Mouse (Mus musculus) liver, adult (tissue): ENCODE data around the gene Abcc4.

Experiments
- GATA4 ChIP-seq: IDR thresholded peaks from 2 replicates; pipeline ENCODE4 v1.6.1; 2014; ENCODE audit warnings: mild to moderate bottlenecking, low read length; ENCODE audit not compliant: insufficient replicate concordance

Abcc4 gene

GRCm38 (mm10) chr14:118705808-118706731 lies at the start of gene Abcc4:
Abcc4 (minus strand) TSS chr14:118706219.
- TF ChIP-seq GATA4 = no peak

GRCm38 (mm10) chr14:118751193-118751753 lies 45.3 kb upstream of the Abcc4 start:
- no peak for TF ChIP-seq GATA4

- no peak for TF ChIP-seq GATA4
Observed at GRCm38 (mm10) chr14:118750505-118751192, 44.6 kb upstream of the Abcc4 start.

GRCm38 (mm10) chr14:118749715-118750114 lies 43.7 kb upstream of the Abcc4 start:
- TF ChIP-seq GATA4 = no peak

- TF ChIP-seq GATA4 = no peak
Observed at GRCm38 (mm10) chr14:118749068-118749467, 43.0 kb upstream of the Abcc4 start.

- no peak for TF ChIP-seq GATA4
Observed at GRCm38 (mm10) chr14:118742862-118743261, 36.8 kb upstream of the Abcc4 start.

- TF ChIP-seq GATA4 = no peak
Observed at GRCm38 (mm10) chr14:118741780-118742179, 35.8 kb upstream of the Abcc4 start.

- no peak for TF ChIP-seq GATA4
Observed at GRCm38 (mm10) chr14:118737251-118737888, 31.4 kb upstream of the Abcc4 start.

- TF ChIP-seq GATA4 = no peak
Observed at GRCm38 (mm10) chr14:118735114-118735513, 29.1 kb upstream of the Abcc4 start.

- no peak for TF ChIP-seq GATA4
Observed at GRCm38 (mm10) chr14:118733146-118733545, 27.1 kb upstream of the Abcc4 start.

- no peak for TF ChIP-seq GATA4
Observed at GRCm38 (mm10) chr14:118730631-118731030, 24.6 kb upstream of the Abcc4 start.

- no peak for TF ChIP-seq GATA4
Observed at GRCm38 (mm10) chr14:118725467-118725866, 19.4 kb upstream of the Abcc4 start.

GRCm38 (mm10) chr14:118723920-118724693 lies 18.1 kb upstream of the Abcc4 start:
- TF ChIP-seq GATA4 = no peak

GRCm38 (mm10) chr14:118719566-118720174 lies 13.7 kb upstream of the Abcc4 start:
- no peak for TF ChIP-seq GATA4
